Mouse (Mus musculus) T-helper 17 cell (primary cell): ENCODE measurements around the gene Zfp995.
"Not testable (repeated sequence)": the region's sequence is repeated elsewhere in the genome, so short reads cannot be mapped to it uniquely, and the experiment has no call there.

Experiments
- in situ Hi-C, 2 experiments: fragments of 300-600 bp; cut with MboI, MseI; formaldehyde crosslinking; loops; 1 replicate in 1 of 2; 2 replicates in 1 of 2; pipeline ENCODE4 v1.15.1; 2025; ENCODE audit warnings: high pct_unique_total_duplicates in 2 of 2

The Zfp995 gene

DNA sequence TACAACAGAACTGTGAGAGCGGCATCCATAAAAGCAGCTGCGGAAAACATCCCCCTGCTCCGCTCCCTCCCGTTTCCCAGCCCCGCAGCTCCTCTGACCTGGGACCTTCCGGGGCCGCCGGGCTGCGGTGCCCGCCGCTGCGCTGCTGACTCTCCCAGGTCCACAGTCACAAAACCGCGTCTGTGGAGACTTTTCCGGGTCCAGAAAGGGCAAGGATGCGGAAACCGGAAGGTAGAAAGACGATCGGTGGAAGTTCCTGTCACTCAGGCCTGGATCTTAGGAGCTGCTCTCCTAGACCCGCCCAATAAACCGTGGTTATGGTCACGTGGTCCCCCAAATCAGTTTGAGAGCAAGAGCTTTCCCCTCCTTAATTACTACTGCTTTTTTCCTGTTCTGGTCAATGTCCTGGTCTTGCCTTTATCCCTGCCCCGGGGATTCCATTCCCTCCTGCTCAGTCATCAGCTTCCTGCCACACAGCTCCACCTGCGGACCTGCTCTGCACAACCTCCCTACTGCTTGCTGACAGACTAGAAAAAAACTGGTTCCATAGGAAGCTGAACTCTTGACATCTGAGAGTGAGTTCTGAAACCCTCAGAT, at the start of gene Zfp995:
Zfp995 (minus strand) TSS at position 471 of the 597 bp plus-strand sequence.
- in situ Hi-C loops: not testable (repeated sequence)

DNA sequence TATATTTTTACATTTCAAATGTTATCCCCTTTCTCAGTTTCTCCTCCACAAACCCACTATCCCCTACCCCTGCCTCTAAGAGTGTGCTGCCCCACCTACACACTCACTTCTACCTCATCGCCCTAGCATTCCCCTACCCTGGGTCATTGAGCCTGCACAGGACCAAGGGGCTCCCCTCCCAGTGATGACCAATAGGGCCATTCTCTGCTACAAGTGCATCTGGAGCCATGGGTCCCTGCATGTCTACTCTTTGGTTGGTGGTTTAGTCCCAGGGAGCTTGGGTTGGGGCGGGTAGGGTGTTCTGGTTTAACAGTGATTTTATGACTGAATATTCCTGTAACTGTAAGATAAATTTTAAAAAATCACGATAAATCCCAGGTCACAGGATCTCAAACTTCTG, 687 bp downstream of the Zfp995 start:
- in situ Hi-C loops: no loop called here

DNA sequence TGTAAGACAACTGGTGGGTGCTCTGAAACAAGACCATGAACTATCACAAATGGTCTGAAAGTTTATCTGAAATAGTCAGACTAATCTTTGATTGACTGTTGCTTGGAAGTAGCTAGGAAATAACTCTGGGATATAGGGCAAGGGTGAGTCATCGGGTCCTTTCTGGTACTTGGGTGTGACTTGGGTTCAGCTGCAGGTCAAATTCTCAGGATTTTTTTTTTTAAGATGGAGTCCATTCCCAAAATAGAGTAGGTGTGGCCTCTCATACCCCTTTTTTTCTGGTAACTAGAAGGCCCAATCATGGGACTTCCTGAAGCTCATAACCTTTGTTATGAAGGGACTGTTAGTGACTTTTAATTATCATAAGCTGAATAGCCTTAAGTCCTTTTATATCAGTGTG, 38.5 kb downstream of the Zfp995 start:
- in situ Hi-C loops: no loop called here

DNA sequence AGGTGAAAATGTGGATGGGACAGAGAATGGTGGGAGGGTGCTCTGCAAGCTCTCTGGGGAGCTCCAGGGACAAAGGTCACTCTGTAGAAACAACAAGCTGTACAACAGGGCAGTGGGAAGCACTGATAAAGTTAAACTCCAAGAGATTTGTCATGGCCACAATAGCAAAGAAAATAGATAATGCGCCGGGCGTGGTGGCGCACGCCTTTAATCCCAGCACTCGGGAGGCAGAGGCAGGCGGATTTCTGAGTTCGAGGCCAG, 63.5 kb downstream of the Zfp995 start:
- in situ Hi-C loops: not testable (repeated sequence)

DNA sequence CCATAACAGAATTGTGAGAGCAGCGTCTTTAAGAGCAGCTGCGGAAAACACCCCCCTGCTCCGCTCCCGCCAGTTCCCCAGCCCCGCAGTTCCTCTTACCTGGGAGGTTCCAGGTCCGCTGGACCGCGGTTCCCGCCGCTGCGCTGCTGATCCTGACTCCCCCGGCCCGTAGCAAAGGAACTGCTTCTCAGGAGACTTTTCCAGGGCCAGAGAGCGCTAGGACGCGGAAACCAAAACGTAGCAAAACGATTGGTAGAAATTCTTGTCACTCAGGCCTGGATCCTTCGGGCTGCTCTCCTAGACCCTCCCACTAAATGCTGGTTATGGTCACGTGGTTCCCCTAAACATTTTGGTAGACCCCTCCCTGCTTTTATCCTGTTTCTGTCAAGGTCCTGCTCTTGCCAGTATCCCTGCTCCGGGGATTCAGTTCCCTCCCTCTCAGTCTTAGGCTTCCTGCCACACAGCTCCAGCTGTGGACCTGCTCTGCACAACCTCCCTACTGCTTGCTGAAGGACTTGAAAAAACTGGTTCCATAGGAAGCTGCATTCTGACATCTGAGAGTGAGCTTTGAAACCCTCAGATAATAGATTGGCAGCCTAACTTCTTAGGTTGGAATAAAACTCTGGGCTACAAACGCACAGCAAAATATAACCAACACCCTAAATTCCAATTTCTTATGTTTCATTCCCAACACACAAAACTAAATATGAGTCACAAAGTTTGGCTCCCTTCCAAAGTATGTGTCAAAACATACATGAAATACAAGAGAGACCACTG, 64.0 kb downstream of the Zfp995 start, which contains the start of gene Zfp820:
Zfp820 (minus strand) TSS at position 228 of the 777 bp plus-strand sequence.
- in situ Hi-C loops: no loop called here

DNA sequence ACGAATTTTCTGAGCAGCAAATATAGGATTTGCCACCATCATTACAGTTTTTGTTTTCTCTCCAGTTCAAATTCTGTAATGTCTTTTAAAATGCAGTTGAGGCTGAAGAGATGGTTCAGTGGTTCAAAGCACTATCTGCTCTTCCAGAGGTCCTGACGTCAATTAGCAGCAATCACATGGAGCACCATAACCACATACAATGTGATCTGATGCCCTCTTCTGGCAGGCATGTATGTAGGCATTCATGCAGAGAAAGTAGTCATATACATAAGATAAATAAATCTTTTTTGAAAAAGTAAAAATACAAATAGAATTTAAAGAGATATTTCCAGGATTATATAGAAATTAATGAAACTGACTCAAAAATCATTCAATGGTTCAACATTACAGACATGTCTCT, 71.2 kb downstream of the Zfp995 start:
- in situ Hi-C loops: no loop called here
